Mouse (Mus musculus) bone marrow, adult 2 months (tissue): ENCODE data around the gene Clk2.

Source experiments
- CTCF ChIP-seq: fragments of 200-500 bp; IDR thresholded peaks from 2 replicates; pipeline ENCODE4 v1.5.1; 2011; ENCODE audit warnings: low read length, control low read depth; ENCODE audit not compliant: control insufficient read depth, insufficient read depth
- POLR2A ChIP-seq: fragments of 200-500 bp; IDR thresholded peaks from 2 replicates; pipeline ENCODE4 v1.6.1; 2011; ENCODE audit warnings: low read depth, mild to moderate bottlenecking, control low read depth, low read length, borderline replicate concordance; ENCODE audit not compliant: control insufficient read depth

DNA sequence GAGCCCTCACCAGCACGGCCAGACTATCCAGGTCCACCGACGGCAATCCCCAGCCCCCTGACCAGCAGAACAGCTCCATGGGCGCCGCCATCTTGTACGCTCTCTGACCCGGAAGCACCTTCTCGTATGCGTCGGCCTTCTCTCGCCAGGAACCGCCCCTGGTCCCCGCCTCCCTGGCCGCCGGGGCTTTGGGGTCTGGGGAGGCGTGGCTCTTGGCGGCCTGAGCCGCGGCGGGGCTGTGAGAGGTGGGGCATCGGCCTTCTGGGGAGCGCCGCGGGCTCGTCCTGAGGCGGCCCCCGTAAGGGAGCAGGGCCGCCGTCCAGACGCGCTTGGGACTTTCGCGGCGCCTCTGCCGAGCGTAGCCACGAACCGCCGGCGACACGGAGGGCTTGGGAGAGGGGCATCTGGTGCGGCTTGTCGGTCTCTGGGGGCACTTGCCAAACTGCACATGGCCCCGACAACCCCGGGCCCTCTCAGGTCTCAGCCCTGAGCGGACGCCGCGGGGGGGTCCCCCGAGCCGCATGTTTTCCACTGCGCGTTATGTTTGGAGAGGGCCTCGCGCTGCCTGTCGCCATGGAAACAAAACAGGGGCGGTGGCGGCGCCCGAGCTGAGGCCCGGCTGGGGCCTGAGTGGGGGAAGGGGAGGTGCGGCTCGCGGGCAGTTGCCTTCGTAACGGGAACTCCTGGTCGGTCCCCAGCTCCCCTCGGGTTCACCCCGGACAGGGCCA is 49.4 kb downstream of the Clk2 start:
- TF ChIP-seq CTCF (no peak), POLR2A (peak; percentile 63; the same call in 1 of the 2 replicates)
